Mouse (Mus musculus): ENCODE measurements at regions not wholly inside any gene's neighbourhood (a gene's known extent, or its start where the extent isn't known, plus 50 kb on each side); places are given as distances from the start of the nearest gene placed in this dataset.

DNA sequence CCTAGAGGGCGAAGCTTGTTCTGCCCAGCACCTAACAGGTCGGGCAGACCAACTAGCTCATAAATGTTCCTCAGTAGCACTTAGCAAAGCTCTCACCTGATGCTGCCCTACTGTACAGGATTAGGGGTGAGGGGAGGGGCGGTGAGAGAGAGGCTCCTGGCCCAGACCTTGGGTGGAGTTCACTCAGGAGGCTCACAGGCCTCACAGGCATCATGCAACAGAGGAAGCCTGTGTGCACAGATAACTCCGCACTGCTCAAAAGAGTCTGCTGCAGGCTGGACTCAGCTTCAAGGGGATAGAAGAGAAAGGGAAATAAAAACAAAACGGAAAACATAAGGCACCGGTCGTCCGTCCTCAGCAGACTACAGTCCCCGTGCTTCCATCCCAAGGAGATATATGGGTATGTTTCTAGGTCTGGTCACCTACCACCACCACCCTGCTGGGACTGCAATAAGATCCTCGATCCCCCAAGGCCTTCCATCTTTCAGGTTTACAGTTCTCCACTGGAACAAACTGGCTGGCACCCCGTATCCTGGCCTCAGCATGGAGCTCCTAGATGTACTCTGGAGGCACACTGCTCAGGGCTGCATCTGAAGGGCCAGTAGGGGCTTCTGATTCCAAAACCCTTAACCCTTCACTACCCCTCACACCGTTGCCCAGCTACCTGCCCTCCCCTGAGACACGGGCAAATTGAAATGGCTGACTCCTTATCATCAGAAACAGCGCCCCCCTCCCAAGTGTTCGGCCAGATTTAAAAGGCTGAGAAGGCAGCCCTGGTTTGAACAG lies 184.2 kb downstream of the Bmp7 start:
- H3K27me3 ChIP-seq (ENCODE audit: control insufficient read depth, insufficient read depth, low read depth, low read length), result peaks cover 12% of the 10 kb centered on the region
- H3K36me3 ChIP-seq (ENCODE audit: control insufficient read depth, insufficient read depth, low read length), result no peaks in the 10 kb centered on the region
- H3K9me3 ChIP-seq (ENCODE audit: control insufficient read depth, low read length), result no peaks in the 10 kb centered on the region
- ATAC-seq (ENCODE audit: low read depth), result no peak
- no peaks in the 10 kb centered on the region for H3K4me1 ChIP-seq (replicated peaks; ENCODE audit: control insufficient read depth, insufficient read depth, low read length)
- H3K27ac ChIP-seq (ENCODE audit: low read length), result no peak overlapping the region
- H3K4me2 ChIP-seq (ENCODE audit: low read depth, low read length), result no peak overlapping the region
- WGBS, result 55% methylated on average over 15 of the region's 15 CpGs
- no peak overlapping the region for H3K4me3 ChIP-seq (ENCODE audit: low read length)
- no peak overlapping the region for H3K9ac ChIP-seq (ENCODE audit: low read length)

DNA sequence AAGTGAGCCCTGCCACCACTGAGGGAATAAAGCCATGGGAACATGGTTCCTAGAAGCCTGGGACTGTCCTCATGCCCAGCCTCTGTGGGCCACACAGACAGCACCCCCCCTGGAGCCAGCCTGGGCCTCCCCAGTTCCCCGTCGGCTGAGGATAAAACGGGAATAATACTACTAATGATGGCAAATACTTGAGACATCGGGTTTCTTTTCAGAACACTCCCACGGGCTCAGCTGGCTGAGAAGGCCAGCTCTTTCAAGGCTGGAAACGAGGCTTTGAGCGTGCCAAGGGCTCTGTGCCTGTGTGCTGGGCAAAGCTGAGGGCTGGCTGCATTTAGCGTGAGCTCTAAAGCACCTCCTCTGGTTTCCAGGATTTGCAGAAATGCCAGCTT lies 183.7 kb downstream of the Bmp7 start:
- Histone ChIP-seq H3K27ac (ENCODE audit: low read length) (no peak overlapping the region), H3K9ac (ENCODE audit: low read length) (no peak overlapping the region), H3K9me3 (ENCODE audit: control insufficient read depth, low read length) (no peaks in the 10 kb centered on the region), H3K4me2 (ENCODE audit: low read depth, low read length) (no peak overlapping the region), H3K36me3 (ENCODE audit: control insufficient read depth, insufficient read depth, low read length) (no peaks in the 10 kb centered on the region), H3K4me1 (replicated peaks; ENCODE audit: control insufficient read depth, insufficient read depth, low read length) (no peaks in the 10 kb centered on the region), H3K4me3 (ENCODE audit: low read length) (no peak overlapping the region), H3K27me3 (ENCODE audit: control insufficient read depth, insufficient read depth, low read depth, low read length) (peaks cover 12% of the 10 kb centered on the region)
- WGBS, result 23% methylated on average over 8 of the region's 8 CpGs
- no peak for ATAC-seq (ENCODE audit: low read depth)

DNA sequence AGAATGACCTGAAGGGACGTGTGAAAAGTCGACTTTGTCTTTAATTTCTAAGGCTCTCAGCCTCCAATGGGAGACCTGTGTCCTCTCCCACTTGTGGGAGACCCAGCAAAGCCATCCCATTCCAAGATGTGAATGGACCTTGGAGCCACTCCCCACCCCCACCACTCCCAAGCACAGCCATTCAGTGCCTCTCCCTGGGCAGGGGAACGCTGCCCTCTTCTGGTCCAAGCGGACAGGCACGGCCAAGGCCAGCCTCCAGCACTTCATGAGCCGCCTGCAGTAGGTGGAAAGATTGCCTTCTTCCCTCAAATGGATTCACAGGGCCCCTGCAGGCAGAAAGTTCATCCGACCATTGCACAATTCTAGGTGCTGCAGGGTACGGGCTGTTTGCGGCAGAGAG lies 181.6 kb downstream of the Bmp7 start:
- Histone ChIP-seq H3K4me2 (ENCODE audit: low read depth, low read length) (no peak overlapping the region), H3K27ac (ENCODE audit: low read length) (no peak overlapping the region), H3K9ac (ENCODE audit: low read length) (no peak overlapping the region), H3K4me1 (replicated peaks; ENCODE audit: control insufficient read depth, insufficient read depth, low read length) (no peaks in the 10 kb centered on the region), H3K36me3 (ENCODE audit: control insufficient read depth, insufficient read depth, low read length) (no peaks in the 10 kb centered on the region), H3K4me3 (ENCODE audit: low read length) (no peak overlapping the region), H3K9me3 (ENCODE audit: control insufficient read depth, low read length) (no peaks in the 10 kb centered on the region), H3K27me3 (ENCODE audit: control insufficient read depth, insufficient read depth, low read depth, low read length) (peaks cover 9% of the 10 kb centered on the region; the same call in 1 of the 2 replicates)
- 14% methylated on average over 9 of the region's 9 CpGs for WGBS
- ATAC-seq (ENCODE audit: low read depth), result 0 out of 2 replicates have a peak, but pooled peaks have one; percentile 59

DNA sequence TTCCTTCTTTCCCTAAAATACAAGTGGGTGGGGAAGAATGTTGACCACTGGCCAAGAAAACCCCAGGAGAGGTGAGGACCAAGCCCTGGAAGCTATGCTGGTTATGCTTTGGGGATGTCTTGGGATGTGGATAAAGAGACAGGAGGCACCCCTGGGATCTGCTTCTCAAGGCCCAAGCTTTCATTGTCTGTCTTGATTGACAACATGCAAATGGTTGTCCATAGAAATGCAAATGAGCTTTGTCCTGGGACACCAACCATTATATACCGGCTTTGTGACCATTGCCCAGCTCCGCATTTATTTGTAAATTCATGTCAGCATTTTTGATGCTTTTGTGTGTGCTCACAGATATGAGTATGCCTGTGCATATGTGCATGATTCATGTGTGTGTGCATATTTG lies 174.9 kb downstream of the Bmp7 start:
- Histone ChIP-seq H3K4me3 (ENCODE audit: low read length) (no peak overlapping the region), H3K9me3 (ENCODE audit: control insufficient read depth, low read length) (no peaks in the 10 kb centered on the region), H3K36me3 (ENCODE audit: control insufficient read depth, insufficient read depth, low read length) (no peaks in the 10 kb centered on the region), H3K27me3 (ENCODE audit: control insufficient read depth, insufficient read depth, low read depth, low read length) (no peaks in the 10 kb centered on the region), H3K27ac (ENCODE audit: low read length) (no peak overlapping the region), H3K9ac (ENCODE audit: low read length) (no peak overlapping the region), H3K4me2 (ENCODE audit: low read depth, low read length) (no peak overlapping the region), H3K4me1 (replicated peaks; ENCODE audit: control insufficient read depth, insufficient read depth, low read length) (no peaks in the 10 kb centered on the region)
- WGBS, result 89% methylated on average over 2 of the region's 2 CpGs
- ATAC-seq (ENCODE audit: low read depth), result no peak

DNA sequence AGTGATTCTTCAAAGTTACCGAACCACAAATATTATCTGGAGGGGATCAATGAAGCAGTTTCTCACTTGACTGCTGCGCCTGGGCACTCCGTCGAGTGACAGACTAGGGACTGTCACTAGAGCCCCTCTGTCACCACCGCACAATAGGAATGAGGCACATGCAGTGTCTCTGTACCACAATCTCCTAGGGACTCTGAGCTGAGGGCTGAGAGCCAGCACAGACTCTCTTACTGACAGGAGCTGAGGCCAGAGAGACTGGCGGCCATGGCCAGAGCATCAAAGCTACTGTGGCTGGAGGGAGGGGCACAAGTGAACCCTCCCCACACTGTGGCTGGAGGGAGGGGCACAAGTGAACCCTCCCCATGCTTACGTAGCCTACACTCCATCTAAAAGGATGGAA lies 173.7 kb downstream of the Bmp7 start:
- no peaks in the 10 kb centered on the region for H3K36me3 ChIP-seq (ENCODE audit: control insufficient read depth, insufficient read depth, low read length)
- H3K27ac ChIP-seq (ENCODE audit: low read length), result no peak overlapping the region
- no peak overlapping the region for H3K4me2 ChIP-seq (ENCODE audit: low read depth, low read length)
- H3K4me3 ChIP-seq (ENCODE audit: low read length), result no peak overlapping the region
- H3K9ac ChIP-seq (ENCODE audit: low read length), result no peak overlapping the region
- 47% methylated on average over 7 of the region's 7 CpGs for WGBS
- H3K27me3 ChIP-seq (ENCODE audit: control insufficient read depth, insufficient read depth, low read depth, low read length), result no peaks in the 10 kb centered on the region
- H3K4me1 ChIP-seq (replicated peaks; ENCODE audit: control insufficient read depth, insufficient read depth, low read length), result no peaks in the 10 kb centered on the region
- no peak for ATAC-seq (ENCODE audit: low read depth)
- no peaks in the 10 kb centered on the region for H3K9me3 ChIP-seq (ENCODE audit: control insufficient read depth, low read length)

DNA sequence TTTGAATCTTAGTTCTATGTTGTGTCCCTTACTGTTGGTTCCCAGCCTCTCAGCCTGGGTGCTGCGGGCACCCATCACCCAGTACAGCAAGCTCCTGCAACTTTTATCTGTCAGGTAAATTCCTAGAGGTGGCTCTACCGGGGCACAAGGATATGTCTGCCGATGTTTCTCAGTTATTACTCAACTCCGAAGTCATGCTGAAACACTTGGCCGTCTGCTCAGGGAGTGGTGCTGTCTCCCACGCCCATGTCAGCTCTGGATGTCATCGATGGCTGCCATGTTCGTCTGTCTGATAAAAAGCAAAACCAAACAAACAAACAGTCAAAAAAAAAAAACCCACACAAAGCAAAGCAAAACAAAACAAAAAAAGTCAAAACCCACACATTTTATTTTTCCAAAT lies 171.4 kb downstream of the Bmp7 start:
- ATAC-seq (ENCODE audit: low read depth), result no peak
- no peaks in the 10 kb centered on the region for H3K4me1 ChIP-seq (replicated peaks; ENCODE audit: control insufficient read depth, insufficient read depth, low read length)
- H3K27me3 ChIP-seq (ENCODE audit: control insufficient read depth, insufficient read depth, low read depth, low read length), result no peaks in the 10 kb centered on the region
- no peaks in the 10 kb centered on the region for H3K36me3 ChIP-seq (ENCODE audit: control insufficient read depth, insufficient read depth, low read length)
- no peak overlapping the region for H3K9ac ChIP-seq (ENCODE audit: low read length)
- 67% methylated on average over 8 of the region's 8 CpGs for WGBS
- no peak overlapping the region for H3K4me3 ChIP-seq (ENCODE audit: low read length)
- no peaks in the 10 kb centered on the region for H3K9me3 ChIP-seq (ENCODE audit: control insufficient read depth, low read length)
- no peak overlapping the region for H3K4me2 ChIP-seq (ENCODE audit: low read depth, low read length)
- no peak overlapping the region for H3K27ac ChIP-seq (ENCODE audit: low read length)

DNA sequence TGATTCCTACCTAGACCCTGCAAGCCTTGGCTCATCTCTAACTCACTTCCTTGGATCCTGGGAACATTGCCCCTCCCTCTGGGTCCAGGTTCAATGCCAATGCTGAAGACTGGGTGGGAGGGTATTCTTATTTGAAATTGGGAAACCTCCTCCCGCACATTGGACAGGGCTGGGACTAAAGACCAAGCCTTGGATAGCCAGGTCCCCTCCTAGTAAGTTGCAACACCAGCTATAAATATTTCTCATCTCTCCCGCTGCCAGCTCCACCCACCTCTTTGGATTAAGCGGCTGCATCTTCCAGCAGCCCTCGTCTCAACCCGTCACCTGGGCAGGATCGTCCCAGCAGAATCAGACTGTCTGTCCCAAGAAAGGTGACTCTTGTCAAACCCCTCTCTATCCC lies 170.1 kb downstream of the Bmp7 start:
- Histone ChIP-seq H3K36me3 (ENCODE audit: control insufficient read depth, insufficient read depth, low read length) (no peaks in the 10 kb centered on the region), H3K4me3 (ENCODE audit: low read length) (no peak overlapping the region), H3K9me3 (ENCODE audit: control insufficient read depth, low read length) (no peaks in the 10 kb centered on the region), H3K27ac (ENCODE audit: low read length) (no peak overlapping the region), H3K4me1 (replicated peaks; ENCODE audit: control insufficient read depth, insufficient read depth, low read length) (no peaks in the 10 kb centered on the region), H3K4me2 (ENCODE audit: low read depth, low read length) (no peak overlapping the region), H3K9ac (ENCODE audit: low read length) (no peak overlapping the region), H3K27me3 (ENCODE audit: control insufficient read depth, insufficient read depth, low read depth, low read length) (no peaks in the 10 kb centered on the region)
- no peak for ATAC-seq (ENCODE audit: low read depth)
- WGBS, result 68% methylated on average over 6 of the region's 6 CpGs

DNA sequence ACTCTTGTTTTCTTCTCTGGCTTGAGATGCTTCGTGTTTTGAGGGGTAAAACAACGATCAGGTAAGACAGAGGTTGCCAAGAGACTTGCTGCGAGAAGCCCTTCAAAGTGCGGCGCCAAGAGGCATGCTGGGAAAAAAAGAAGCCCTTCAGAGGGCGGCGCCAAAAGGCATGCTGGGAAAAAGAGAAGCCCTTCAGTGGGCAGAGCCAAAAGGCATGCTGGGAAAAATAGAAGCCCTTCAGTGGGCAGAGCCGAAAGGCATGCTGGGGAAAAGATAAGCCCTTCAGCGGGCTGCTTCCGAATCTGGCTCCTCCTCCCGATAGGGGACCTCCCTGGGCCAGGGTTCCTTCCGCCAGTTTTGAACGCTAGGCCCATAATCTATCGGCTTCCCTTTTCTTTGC lies 169.5 kb downstream of the Bmp7 start:
- H3K36me3 ChIP-seq (ENCODE audit: control insufficient read depth, insufficient read depth, low read length), result no peaks in the 10 kb centered on the region
- 79% methylated on average over 14 of the region's 14 CpGs for WGBS

DNA sequence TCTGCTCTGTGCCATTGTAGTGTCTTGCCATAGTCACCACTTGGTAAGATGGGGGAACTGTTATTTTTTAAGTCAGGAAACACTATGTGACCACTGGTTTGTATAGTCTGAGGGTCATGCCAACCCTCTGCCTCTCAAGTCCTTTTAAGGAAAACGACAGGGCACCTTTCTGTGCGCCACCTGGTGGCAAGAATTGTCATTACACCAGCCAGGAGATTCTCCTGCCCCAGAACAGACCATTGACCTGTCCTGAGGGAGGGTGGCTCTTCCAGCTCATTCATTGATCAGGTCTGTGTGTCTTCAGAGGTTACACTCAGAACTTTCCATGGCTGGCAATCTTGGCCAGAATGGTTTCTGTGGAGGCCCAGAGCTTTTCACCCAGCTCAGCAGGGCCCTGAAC lies 166.9 kb downstream of the Bmp7 start:
- 0% methylated on average over 2 of the region's 2 CpGs for WGBS
- H3K4me2 ChIP-seq (ENCODE audit: low read depth, low read length), result no peak overlapping the region
- no peak overlapping the region for H3K4me3 ChIP-seq (ENCODE audit: low read length)
- H3K4me1 ChIP-seq (replicated peaks; ENCODE audit: control insufficient read depth, insufficient read depth, low read length), result no peaks in the 10 kb centered on the region
- 0 out of 2 replicates have a peak, but pooled peaks have one; percentile 34 for ATAC-seq (ENCODE audit: low read depth)
- no peak overlapping the region for H3K27ac ChIP-seq (ENCODE audit: low read length)
- H3K36me3 ChIP-seq (ENCODE audit: control insufficient read depth, insufficient read depth, low read length), result no peaks in the 10 kb centered on the region
- H3K27me3 ChIP-seq (ENCODE audit: control insufficient read depth, insufficient read depth, low read depth, low read length), result no peaks in the 10 kb centered on the region
- no peaks in the 10 kb centered on the region for H3K9me3 ChIP-seq (ENCODE audit: control insufficient read depth, low read length)
- H3K9ac ChIP-seq (ENCODE audit: low read length), result no peak overlapping the region

More for the DNA sequence above, 169.5 kb downstream of the Bmp7 start:
- Histone ChIP-seq H3K9ac (ENCODE audit: low read length) (no peak overlapping the region), H3K4me3 (ENCODE audit: low read length) (no peak overlapping the region), H3K4me1 (replicated peaks; ENCODE audit: control insufficient read depth, insufficient read depth, low read length) (no peaks in the 10 kb centered on the region), H3K9me3 (ENCODE audit: control insufficient read depth, low read length) (no peaks in the 10 kb centered on the region), H3K4me2 (ENCODE audit: low read depth, low read length) (no peak overlapping the region), H3K27me3 (ENCODE audit: control insufficient read depth, insufficient read depth, low read depth, low read length) (no peaks in the 10 kb centered on the region), H3K27ac (ENCODE audit: low read length) (no peak overlapping the region)
- ATAC-seq (ENCODE audit: low read depth), result no peak

All from lung, embryonic 16.5 days (tissue).